Mouse (Mus musculus) liver, embryonic 11.5 days (tissue): ENCODE data around the gene Scn3a. TPM values are rescaled to one million over a fixed set of nuclear protein-coding genes. Genes with fewer than 3 reads are reported as not detected.

Experiments
- ATAC-seq: fragments of 200-750 bp; cut with Nextera tagmentation; replicated peaks from 2 replicates; pipeline ENCODE4 v1.8.0; 2017; ENCODE audit warnings: moderate number of reproducible peaks, mild to moderate bottlenecking, moderate TSS enrichment, moderate library complexity; ENCODE audit not compliant: low FRiP score
- DNase-seq: peaks from one replicate; pipeline ENCODE4 v3.0.0-alpha.2; 2017; ENCODE audit warnings: low spot score
- H3K27ac ChIP-seq: fragments of 300-500 bp; sonication (generic); 2 replicates; pipeline ENCODE4 v1.5.1; 2014; ENCODE audit warnings: mild to moderate bottlenecking, low read depth, low read length, control low read depth
- H3K27me3 ChIP-seq: fragments of 300-500 bp; sonication (generic); replicated peaks from 2 replicates; pipeline ENCODE4 v1.6.1; 2014; ENCODE audit warnings: low read length, mixed read lengths; ENCODE audit not compliant: control insufficient read depth, insufficient read depth
- H3K36me3 ChIP-seq: fragments of 300-500 bp; sonication (generic); 2 replicates; pipeline ENCODE4 v1.6.1; 2014; ENCODE audit warnings: mild to moderate bottlenecking, low read length, moderate library complexity, mixed read lengths; ENCODE audit not compliant: control insufficient read depth, insufficient read depth
- H3K4me1 ChIP-seq: fragments of 300-500 bp; sonication (generic); replicated peaks from 2 replicates; pipeline ENCODE4 v1.6.1; 2014; ENCODE audit warnings: low read length, mixed read lengths; ENCODE audit not compliant: control insufficient read depth, insufficient read depth
- H3K4me2 ChIP-seq: fragments of 300-500 bp; sonication (generic); 2 replicates; pipeline ENCODE4 v1.6.1; 2014; ENCODE audit warnings: mild to moderate bottlenecking, control low read depth, moderate library complexity
- H3K4me3 ChIP-seq: fragments of 300-500 bp; sonication (generic); 2 replicates; pipeline ENCODE4 v1.5.1; 2014; ENCODE audit warnings: low read depth, low read length, control low read depth
- H3K9ac ChIP-seq: fragments of 300-500 bp; sonication (generic); 2 replicates; pipeline ENCODE4 v1.6.1; 2014; ENCODE audit warnings: low read depth, low read length, control low read depth
- H3K9me3 ChIP-seq: fragments of 300-500 bp; sonication (generic); 2 replicates; pipeline ENCODE4 v1.6.1; 2016; ENCODE audit warnings: low read length, inconsistent platforms, mixed read lengths; ENCODE audit not compliant: control insufficient read depth
- WGBS: fragments of 180-500 bp; shearing (Covaris S2); extraction: QIAGEN DNeasy Blood & Tissue Kit; methylation state at CpG from one replicate; pipeline ENCODE4 v1.1.7; 2014; 5-methylcytosine and 5-hydroxymethylcytosine counted together
- polyA plus RNA-seq: library from polyadenylated mRNA; unstranded; fragments of >200 nt; fragmentation: Nextera tagmentation; extraction: Ambion mirVana; gene quantifications from 2 replicates; pipeline ENCODE4 v1.2.1, GENCODE M21; 2014

Scn3a gene
- polyA plus RNA-seq, 1 experiment from 2014 or later = 0.08 TPM

- DNase-seq = no peak
- H3K4me3 ChIP-seq = no peak overlapping the region
- H3K9me3 ChIP-seq = no peaks in the 10 kb centered on the region
- H3K27ac ChIP-seq = no peak overlapping the region
- H3K4me1 ChIP-seq = no peaks in the 10 kb centered on the region
- no peaks in the 10 kb centered on the region for H3K36me3 ChIP-seq
- H3K27me3 ChIP-seq = no peaks in the 10 kb centered on the region
- no peak for ATAC-seq
- 69% methylated on average over 3 of the region's 3 CpGs for WGBS
- no peak overlapping the region for H3K4me2 ChIP-seq
- no peak overlapping the region for H3K9ac ChIP-seq
Measured at GRCm38 (mm10) chr2:65552727-65553126, 14.7 kb downstream of the Scn3a start.

GRCm38 (mm10) chr2:65552222-65552621 is 15.2 kb downstream of the Scn3a start:
- DNase-seq = no peak
- Histone ChIP-seq H3K4me1 (no peaks in the 10 kb centered on the region), H3K36me3 (no peaks in the 10 kb centered on the region), H3K27me3 (no peaks in the 10 kb centered on the region), H3K9me3 (no peaks in the 10 kb centered on the region), H3K27ac (no peak overlapping the region), H3K9ac (no peak overlapping the region), H3K4me2 (no peak overlapping the region), H3K4me3 (no peak overlapping the region)
- WGBS = 56% methylated on average over 5 of the region's 5 CpGs
- ATAC-seq = no peak

GRCm38 (mm10) chr2:65551736-65552135 is 15.7 kb downstream of the Scn3a start:
- H3K27me3 ChIP-seq = no peaks in the 10 kb centered on the region
- H3K4me1 ChIP-seq = no peaks in the 10 kb centered on the region
- H3K9ac ChIP-seq = no peak overlapping the region
- no peaks in the 10 kb centered on the region for H3K36me3 ChIP-seq
- H3K4me3 ChIP-seq = no peak overlapping the region
- no peak overlapping the region for H3K4me2 ChIP-seq
- H3K9me3 ChIP-seq = no peaks in the 10 kb centered on the region
- no peak for DNase-seq
- WGBS = 33% methylated on average over 2 of the region's 2 CpGs
- no peak for ATAC-seq
- no peak overlapping the region for H3K27ac ChIP-seq

- Histone ChIP-seq H3K27me3 (no peaks in the 10 kb centered on the region), H3K4me1 (no peaks in the 10 kb centered on the region), H3K27ac (no peak overlapping the region), H3K9me3 (no peaks in the 10 kb centered on the region), H3K4me3 (no peak overlapping the region), H3K9ac (no peak overlapping the region), H3K4me2 (no peak overlapping the region), H3K36me3 (no peaks in the 10 kb centered on the region)
- WGBS = 89% methylated on average over 3 of the region's 3 CpGs
- DNase-seq = no peak
- no peak for ATAC-seq
Measured at GRCm38 (mm10) chr2:65550564-65550963, 16.9 kb downstream of the Scn3a start.

GRCm38 (mm10) chr2:65548665-65549064 is 18.8 kb downstream of the Scn3a start:
- no peaks in the 10 kb centered on the region for H3K27me3 ChIP-seq
- no peak overlapping the region for H3K4me3 ChIP-seq
- no peaks in the 10 kb centered on the region for H3K4me1 ChIP-seq
- H3K36me3 ChIP-seq = no peaks in the 10 kb centered on the region
- H3K4me2 ChIP-seq = no peak overlapping the region
- H3K9ac ChIP-seq = no peak overlapping the region
- no peak for ATAC-seq
- H3K9me3 ChIP-seq = no peaks in the 10 kb centered on the region
- DNase-seq = no peak
- no peak overlapping the region for H3K27ac ChIP-seq
- 83% methylated on average over 6 of the region's 6 CpGs for WGBS

GRCm38 (mm10) chr2:65547341-65547740 is 20.1 kb downstream of the Scn3a start:
- Histone ChIP-seq H3K4me1 (no peaks in the 10 kb centered on the region), H3K9ac (no peak overlapping the region), H3K27me3 (no peaks in the 10 kb centered on the region), H3K9me3 (no peaks in the 10 kb centered on the region), H3K4me3 (no peak overlapping the region), H3K4me2 (no peak overlapping the region), H3K36me3 (no peaks in the 10 kb centered on the region), H3K27ac (no peak overlapping the region)
- no peak for DNase-seq
- ATAC-seq = no peak
- 72% methylated on average over 4 of the region's 4 CpGs for WGBS

GRCm38 (mm10) chr2:65542906-65543592 is 24.4 kb downstream of the Scn3a start:
- H3K4me1 ChIP-seq = no peaks in the 10 kb centered on the region
- ATAC-seq = no peak
- H3K4me2 ChIP-seq = no peak overlapping the region
- no peaks in the 10 kb centered on the region for H3K27me3 ChIP-seq
- no peak overlapping the region for H3K27ac ChIP-seq
- DNase-seq = no peak
- no peaks in the 10 kb centered on the region for H3K9me3 ChIP-seq
- no peak overlapping the region for H3K9ac ChIP-seq
- no peak overlapping the region for H3K4me3 ChIP-seq
- WGBS = 71% methylated on average over 10 of the region's 10 CpGs
- no peaks in the 10 kb centered on the region for H3K36me3 ChIP-seq

GRCm38 (mm10) chr2:65541781-65542180 is 25.6 kb downstream of the Scn3a start:
- Histone ChIP-seq H3K9me3 (no peaks in the 10 kb centered on the region), H3K4me3 (no peak overlapping the region), H3K9ac (no peak overlapping the region), H3K4me1 (no peaks in the 10 kb centered on the region), H3K27me3 (no peaks in the 10 kb centered on the region), H3K27ac (no peak overlapping the region), H3K4me2 (no peak overlapping the region), H3K36me3 (no peaks in the 10 kb centered on the region)
- DNase-seq (no peak), ATAC-seq (no peak)
- WGBS = 54% methylated on average over 1 of the region's 1 CpGs

GRCm38 (mm10) chr2:65538436-65538835 is 29.0 kb downstream of the Scn3a start:
- no peak for DNase-seq
- H3K4me3 ChIP-seq = no peak overlapping the region

More at GRCm38 (mm10) chr2:65538436-65538835, 29.0 kb downstream of the Scn3a start:
- Histone ChIP-seq H3K27ac (no peak overlapping the region), H3K4me1 (no peaks in the 10 kb centered on the region), H3K9me3 (no peaks in the 10 kb centered on the region), H3K4me2 (no peak overlapping the region), H3K36me3 (no peaks in the 10 kb centered on the region), H3K9ac (no peak overlapping the region), H3K27me3 (no peaks in the 10 kb centered on the region)
- 64% methylated on average over 5 of the region's 5 CpGs for WGBS
- no peak for ATAC-seq
